Mouse (Mus musculus) liver, embryonic 11.5 days (tissue): ENCODE data around the gene Nudt8. TPM values are rescaled to one million over a fixed set of nuclear protein-coding genes. Genes with fewer than 3 reads are reported as not detected.

ENCODE experiments used
- ATAC-seq: fragments of 200-750 bp; cut with Nextera tagmentation; replicated peaks from 2 replicates; pipeline ENCODE4 v1.8.0; 2017; ENCODE audit warnings: moderate number of reproducible peaks, mild to moderate bottlenecking, moderate TSS enrichment, moderate library complexity; ENCODE audit not compliant: low FRiP score
- DNase-seq: peaks from one replicate; pipeline ENCODE4 v3.0.0-alpha.2; 2017; ENCODE audit warnings: low spot score
- H3K27ac ChIP-seq: fragments of 300-500 bp; sonication (generic); 2 replicates; pipeline ENCODE4 v1.5.1; 2014; ENCODE audit warnings: mild to moderate bottlenecking, low read depth, low read length, control low read depth
- H3K27me3 ChIP-seq: fragments of 300-500 bp; sonication (generic); replicated peaks from 2 replicates; pipeline ENCODE4 v1.6.1; 2014; ENCODE audit warnings: low read length, mixed read lengths; ENCODE audit not compliant: control insufficient read depth, insufficient read depth
- H3K36me3 ChIP-seq: fragments of 300-500 bp; sonication (generic); 2 replicates; pipeline ENCODE4 v1.6.1; 2014; ENCODE audit warnings: mild to moderate bottlenecking, low read length, moderate library complexity, mixed read lengths; ENCODE audit not compliant: control insufficient read depth, insufficient read depth
- H3K4me1 ChIP-seq: fragments of 300-500 bp; sonication (generic); replicated peaks from 2 replicates; pipeline ENCODE4 v1.6.1; 2014; ENCODE audit warnings: low read length, mixed read lengths; ENCODE audit not compliant: control insufficient read depth, insufficient read depth
- H3K4me2 ChIP-seq: fragments of 300-500 bp; sonication (generic); 2 replicates; pipeline ENCODE4 v1.6.1; 2014; ENCODE audit warnings: mild to moderate bottlenecking, control low read depth, moderate library complexity
- H3K4me3 ChIP-seq: fragments of 300-500 bp; sonication (generic); 2 replicates; pipeline ENCODE4 v1.5.1; 2014; ENCODE audit warnings: low read depth, low read length, control low read depth
- H3K9ac ChIP-seq: fragments of 300-500 bp; sonication (generic); 2 replicates; pipeline ENCODE4 v1.6.1; 2014; ENCODE audit warnings: low read depth, low read length, control low read depth
- H3K9me3 ChIP-seq: fragments of 300-500 bp; sonication (generic); 2 replicates; pipeline ENCODE4 v1.6.1; 2016; ENCODE audit warnings: low read length, inconsistent platforms, mixed read lengths; ENCODE audit not compliant: control insufficient read depth
- WGBS: fragments of 180-500 bp; shearing (Covaris S2); extraction: QIAGEN DNeasy Blood & Tissue Kit; methylation state at CpG from one replicate; pipeline ENCODE4 v1.1.7; 2014; 5-methylcytosine and 5-hydroxymethylcytosine counted together
- polyA plus RNA-seq: library from polyadenylated mRNA; unstranded; fragments of >200 nt; fragmentation: Nextera tagmentation; extraction: Ambion mirVana; gene quantifications from 2 replicates; pipeline ENCODE4 v1.2.1, GENCODE M21; 2014

The Nudt8 gene
- polyA plus RNA-seq, 1 experiment from 2014 or later, result 32.3 TPM

DNA sequence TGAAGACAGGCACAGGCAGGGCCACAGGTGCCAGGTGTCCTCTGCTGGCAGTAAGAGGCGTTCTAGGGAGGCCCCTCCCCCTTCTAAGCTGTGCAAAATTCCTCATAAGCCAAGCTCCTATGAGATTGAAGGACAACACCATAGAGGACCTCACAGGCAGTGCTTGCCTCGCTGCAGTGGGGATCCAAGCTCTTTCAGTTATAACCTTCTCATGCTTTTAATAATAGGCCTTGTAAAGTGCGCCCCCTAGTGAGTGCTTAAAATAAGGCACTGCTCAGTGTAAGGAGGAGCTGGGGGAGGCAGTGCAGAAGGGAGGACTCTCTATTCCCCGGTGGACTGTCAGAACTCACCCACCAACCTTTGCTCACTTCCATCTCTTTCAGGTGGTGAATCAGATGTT is 20.1 kb upstream of the Nudt8 start:
- Histone ChIP-seq H3K9me3 (no peaks in the 10 kb centered on the region), H3K4me1 (peaks cover 9% of the 10 kb centered on the region), H3K4me3 (no peak overlapping the region), H3K27ac (no peak overlapping the region), H3K27me3 (no peaks in the 10 kb centered on the region), H3K9ac (no peak overlapping the region), H3K36me3 (no peaks in the 10 kb centered on the region), H3K4me2 (no peak overlapping the region)
- DNase-seq (peak; percentile 58), ATAC-seq (peak; percentile 54; the same call in 1 of the 2 replicates)
- WGBS, result 12% methylated on average over 4 of the region's 4 CpGs

DNA sequence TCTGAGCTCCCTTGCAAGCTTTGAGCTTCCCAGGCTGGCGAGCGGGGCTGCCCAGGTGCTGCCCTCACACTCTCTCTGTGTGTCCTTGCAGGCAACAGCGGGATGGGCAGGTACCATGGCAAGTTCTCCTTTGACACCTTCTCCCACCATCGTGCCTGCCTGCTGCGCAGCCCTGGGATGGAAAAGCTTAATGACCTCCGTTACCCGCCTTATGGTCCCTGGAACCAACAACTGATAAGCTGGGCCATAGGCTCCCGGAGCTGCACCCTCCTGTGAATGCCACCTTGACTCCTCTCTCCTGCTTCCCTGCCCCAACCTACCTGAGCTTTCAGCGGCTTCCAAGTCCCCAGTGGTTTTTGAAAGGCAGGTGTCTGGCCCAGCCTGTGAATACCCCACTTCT is 19.5 kb upstream of the Nudt8 start:
- 62% methylated on average over 9 of the region's 9 CpGs for WGBS
- Histone ChIP-seq H3K4me3 (no peak overlapping the region), H3K27ac (no peak overlapping the region), H3K9me3 (no peaks in the 10 kb centered on the region), H3K4me1 (peaks cover 14% of the 10 kb centered on the region), H3K4me2 (no peak overlapping the region), H3K27me3 (no peaks in the 10 kb centered on the region), H3K36me3 (no peaks in the 10 kb centered on the region), H3K9ac (no peak overlapping the region)
- no peak for DNase-seq
- no peak for ATAC-seq

DNA sequence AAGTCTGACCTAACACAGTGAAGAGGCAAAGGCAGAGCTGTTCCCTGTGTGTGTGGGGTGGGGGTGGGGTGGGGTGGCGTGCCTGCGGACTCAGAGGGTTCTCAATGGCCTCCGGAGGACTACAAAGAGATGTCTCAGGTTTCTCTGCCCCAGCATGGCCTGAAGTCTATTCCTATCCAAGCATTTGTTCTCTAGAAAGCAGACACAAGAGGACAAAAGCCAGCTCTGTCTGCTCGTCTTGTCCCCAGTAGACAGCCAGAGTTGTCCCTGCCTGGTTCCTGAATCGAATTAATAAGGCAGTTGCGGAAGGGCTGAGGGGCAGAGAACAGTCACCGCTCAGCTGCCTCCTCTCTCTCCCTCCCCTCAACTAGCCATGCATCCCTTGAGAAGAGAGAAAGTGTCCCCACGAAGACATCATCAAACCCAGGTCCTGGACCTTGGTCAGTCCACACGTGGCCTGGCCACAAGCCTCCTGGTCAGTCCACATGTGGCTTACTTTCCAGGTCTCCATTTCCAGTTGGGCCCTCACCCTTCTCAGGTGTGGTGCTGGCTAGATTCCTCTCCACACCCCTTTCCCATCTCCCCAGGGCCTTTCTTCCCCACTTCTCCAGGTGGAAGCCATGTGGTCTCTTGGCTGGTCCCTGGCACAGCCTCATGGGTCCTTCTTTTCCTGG is 16.7 kb upstream of the Nudt8 start:
- Histone ChIP-seq H3K27me3 (no peaks in the 10 kb centered on the region), H3K9ac (no peak overlapping the region), H3K4me2 (no peak overlapping the region), H3K36me3 (no peaks in the 10 kb centered on the region), H3K4me3 (no peak overlapping the region), H3K9me3 (no peaks in the 10 kb centered on the region), H3K4me1 (peaks cover 25% of the 10 kb centered on the region), H3K27ac (no peak overlapping the region)
- DNase-seq (no peak), ATAC-seq (no peak)
- WGBS, result 60% methylated on average over 9 of the region's 9 CpGs

DNA sequence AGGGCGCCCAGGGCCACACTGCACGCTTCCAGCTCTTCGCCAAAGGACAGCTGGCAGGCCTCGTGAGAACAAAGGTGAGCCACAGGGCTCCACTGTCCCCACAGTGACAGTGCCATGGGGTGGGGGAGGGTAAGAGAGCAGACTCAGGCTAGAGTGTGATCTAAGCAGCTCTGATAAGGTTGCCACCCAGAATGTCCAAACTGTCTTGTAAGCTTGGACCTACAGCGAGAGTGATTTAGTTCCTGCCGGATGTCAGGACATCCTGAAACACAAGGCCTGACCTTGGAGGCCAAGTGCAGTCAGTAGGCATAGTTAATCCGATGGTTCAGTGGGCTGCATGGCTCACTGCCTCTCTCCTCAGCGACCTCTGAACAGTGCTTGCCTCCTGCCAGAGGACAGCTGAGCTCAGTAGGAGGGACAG is 15.1 kb upstream of the Nudt8 start:
- ATAC-seq (0 out of 2 replicates have a peak, but pooled peaks have one; percentile 21), DNase-seq (no peak)
- H3K9me3 ChIP-seq, result no peaks in the 10 kb centered on the region
- peaks cover 23% of the 10 kb centered on the region for H3K4me1 ChIP-seq
- 26% methylated on average over 8 of the region's 8 CpGs for WGBS
- no peaks in the 10 kb centered on the region for H3K27me3 ChIP-seq
- no peak overlapping the region for H3K4me2 ChIP-seq
- peak overlapping the region; percentile 61; the same call in 1 of the 2 replicates for H3K27ac ChIP-seq
- no peak overlapping the region for H3K9ac ChIP-seq
- H3K4me3 ChIP-seq, result no peak overlapping the region
- no peaks in the 10 kb centered on the region for H3K36me3 ChIP-seq

DNA sequence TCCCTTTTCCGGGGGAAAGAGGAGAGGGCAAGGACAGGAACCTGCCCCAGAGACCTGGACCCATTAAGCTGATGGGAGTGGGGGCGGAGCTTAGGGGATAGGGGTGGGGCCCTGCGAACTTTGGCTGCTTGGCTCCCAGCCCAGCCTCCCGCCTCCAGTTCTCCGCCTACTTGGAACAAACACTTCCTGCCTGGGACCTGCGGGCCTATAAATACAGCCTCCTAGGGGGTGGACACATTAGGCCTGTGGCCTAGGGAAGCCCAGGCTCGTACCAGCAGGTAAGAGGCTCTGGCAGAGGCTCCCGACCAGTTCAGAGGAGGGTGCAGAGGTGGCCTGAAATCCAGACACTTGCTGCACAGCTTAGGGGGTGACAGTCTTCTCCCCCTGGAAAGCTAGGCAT is 14.0 kb upstream of the Nudt8 start, which contains the start of gene Acy3:
TSS of gene Acy3 (plus strand) at position 237 of the 400 bp plus-strand sequence.
- Histone ChIP-seq H3K27me3 (no peaks in the 10 kb centered on the region), H3K4me3 (0 out of 2 replicates have a peak within 1 kb of the TSS, but pooled peaks have one; percentile 14), H3K4me2 (peak within 1 kb of the TSS; percentile 48), H3K27ac (peak within 1 kb of the TSS; percentile 61; the same call in 1 of the 2 replicates), H3K36me3 (no peaks in the 10 kb centered on the region), H3K4me1 (peaks cover 23% of the 10 kb centered on the region), H3K9me3 (no peaks in the 10 kb centered on the region), H3K9ac (peak within 1 kb of the TSS; percentile 35; the same call in 1 of the 2 replicates)
- peak; percentile 66 for ATAC-seq
- DNase-seq, result peak; percentile 75
- 11% methylated on average over 8 of the region's 8 CpGs for WGBS

DNA sequence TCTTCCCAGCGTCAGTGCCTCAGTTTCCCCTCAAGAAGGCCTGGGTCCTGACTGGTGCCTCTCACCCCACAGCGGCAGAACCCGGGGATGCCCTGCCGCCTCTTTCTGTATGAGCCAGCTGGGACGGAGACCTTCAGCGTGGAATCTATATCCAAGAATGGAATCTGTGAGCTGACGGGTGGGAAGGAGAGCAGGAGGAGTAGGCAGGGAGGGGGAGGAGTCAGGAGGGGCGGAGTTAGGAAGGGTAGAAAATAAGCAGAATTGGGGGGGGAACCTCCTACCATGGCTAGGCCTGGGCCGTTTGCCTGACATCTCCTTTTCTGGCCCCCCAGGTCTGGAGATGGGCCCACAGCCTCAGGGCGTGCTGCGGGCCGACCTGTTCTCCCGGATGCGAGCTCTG is 12.3 kb upstream of the Nudt8 start:
- Histone ChIP-seq H3K4me1 (peaks cover 23% of the 10 kb centered on the region), H3K27ac (no peak overlapping the region), H3K36me3 (no peaks in the 10 kb centered on the region), H3K9me3 (no peaks in the 10 kb centered on the region), H3K4me3 (no peak overlapping the region), H3K4me2 (no peak overlapping the region), H3K9ac (no peak overlapping the region), H3K27me3 (no peaks in the 10 kb centered on the region)
- ATAC-seq, result no peak
- no peak for DNase-seq
- WGBS, result 85% methylated on average over 13 of the region's 14 CpGs

DNA sequence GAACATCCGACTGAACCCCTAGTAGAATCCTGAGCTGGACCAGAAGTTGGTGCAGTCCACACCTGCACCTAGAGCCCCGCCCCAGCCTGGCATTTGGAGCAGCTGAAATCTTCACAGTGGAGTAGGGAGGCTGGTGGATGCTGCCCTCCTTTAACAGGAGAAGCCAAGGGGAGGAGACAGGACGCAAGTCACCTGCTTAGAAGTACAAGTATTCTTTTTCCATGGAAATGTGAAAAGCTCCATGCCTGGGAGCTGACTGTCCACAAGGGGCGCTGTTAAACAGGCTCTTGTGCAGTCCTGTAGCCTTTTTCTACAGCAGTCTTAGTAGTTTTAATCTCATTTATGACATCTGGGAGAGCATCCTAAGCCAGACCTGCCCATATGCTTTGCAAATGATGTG is 11.6 kb upstream of the Nudt8 start:
- Histone ChIP-seq H3K4me3 (no peak overlapping the region), H3K4me1 (peaks cover 23% of the 10 kb centered on the region), H3K36me3 (no peaks in the 10 kb centered on the region), H3K9me3 (no peaks in the 10 kb centered on the region), H3K27ac (no peak overlapping the region), H3K4me2 (no peak overlapping the region), H3K9ac (no peak overlapping the region), H3K27me3 (no peaks in the 10 kb centered on the region)
- no peak for ATAC-seq
- DNase-seq, result no peak
- 87% methylated on average over 4 of the region's 4 CpGs for WGBS

DNA sequence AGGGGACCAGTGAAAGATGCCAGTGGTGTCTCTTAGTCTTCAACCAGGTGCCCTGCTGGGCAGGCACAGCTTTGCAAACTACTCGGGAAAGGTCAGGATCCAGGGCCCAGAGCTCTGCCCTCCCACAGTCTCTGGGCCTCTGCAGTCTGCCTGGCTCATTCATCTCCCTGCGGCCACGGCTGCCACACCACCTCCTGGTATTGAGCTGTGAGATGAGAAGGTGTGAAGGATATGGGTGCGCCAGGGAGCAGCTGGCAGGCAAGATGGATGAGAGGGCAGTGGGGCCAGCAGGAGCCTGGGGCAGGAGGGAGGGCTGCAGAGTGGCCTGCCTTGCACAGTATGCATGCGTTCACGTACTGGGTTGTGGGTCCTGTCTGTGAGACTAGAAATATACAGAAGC is 9.6 kb upstream of the Nudt8 start:
- 57% methylated on average over 6 of the region's 6 CpGs for WGBS

DNA sequence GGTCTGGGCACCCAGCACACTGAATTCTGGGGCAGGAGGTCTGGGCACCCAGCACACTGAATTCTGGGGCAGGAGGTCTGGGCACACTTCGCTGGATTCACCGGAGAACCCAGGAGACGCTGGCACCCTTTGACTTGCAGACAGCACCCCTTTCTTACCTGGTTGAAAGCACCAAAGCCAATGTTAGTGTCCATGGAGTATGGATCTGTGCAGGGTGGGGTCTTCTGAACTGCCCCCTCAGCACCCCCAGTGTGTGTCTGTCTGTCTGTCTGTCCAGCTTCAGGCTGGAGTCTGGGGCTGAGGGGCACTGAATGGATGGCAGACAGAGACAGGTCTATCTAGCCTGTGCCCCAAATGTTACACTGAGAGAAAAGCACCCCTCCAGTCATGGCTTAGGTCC is 8.8 kb upstream of the Nudt8 start:
- ATAC-seq (no peak), DNase-seq (no peak)
- Histone ChIP-seq H3K4me3 (no peak overlapping the region), H3K4me1 (peaks cover 10% of the 10 kb centered on the region), H3K36me3 (no peaks in the 10 kb centered on the region), H3K9ac (no peak overlapping the region), H3K4me2 (no peak overlapping the region), H3K27ac (no peak overlapping the region), H3K9me3 (no peaks in the 10 kb centered on the region), H3K27me3 (no peaks in the 10 kb centered on the region)
- WGBS, result 89% methylated on average over 3 of the region's 3 CpGs

More for the DNA sequence above, 9.6 kb upstream of the Nudt8 start:
- H3K27ac ChIP-seq, result no peak overlapping the region
- H3K4me1 ChIP-seq, result peaks cover 15% of the 10 kb centered on the region
- DNase-seq (no peak), ATAC-seq (no peak)
- H3K27me3 ChIP-seq, result no peaks in the 10 kb centered on the region
- H3K9me3 ChIP-seq, result no peaks in the 10 kb centered on the region
- no peak overlapping the region for H3K9ac ChIP-seq
- no peak overlapping the region for H3K4me3 ChIP-seq
- no peak overlapping the region for H3K4me2 ChIP-seq
- H3K36me3 ChIP-seq, result no peaks in the 10 kb centered on the region
